Mouse (Mus musculus) kidney, postnatal 36 days (tissue): ENCODE measurements around the gene Ttc30a1.
"Not testable (repeated sequence)": the region's sequence is repeated elsewhere in the genome, so short reads cannot be mapped to it uniquely, and the experiment has no call there.

Source experiments
- DNase-seq, 2 experiments: peaks; one replicate each; pipeline ENCODE4 v3.0.0; 2021 to 2022; ENCODE audit warnings: mixed read lengths in 2 of 2

Gene Ttc30a1

DNA sequence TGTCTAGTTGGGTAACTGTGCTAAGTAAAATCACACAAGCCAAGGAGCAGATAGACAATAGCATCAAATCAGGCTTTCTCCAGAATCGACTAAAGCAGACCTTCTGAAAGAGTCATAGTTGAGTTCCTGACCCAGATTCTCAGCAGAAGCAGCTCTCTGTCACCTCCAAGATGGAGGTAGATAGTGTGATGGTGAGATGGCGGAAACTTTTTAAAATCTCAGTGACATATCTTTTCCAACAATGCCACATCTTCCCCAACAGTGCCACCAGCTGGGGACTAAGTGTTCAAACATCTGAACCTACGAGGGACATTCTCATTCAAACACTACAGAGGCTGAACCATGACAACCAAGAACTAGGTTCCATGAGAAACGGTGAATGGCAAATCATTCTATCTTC, 859 bp upstream of the Ttc30a1 start:
- DNase-seq = no peak

DNA sequence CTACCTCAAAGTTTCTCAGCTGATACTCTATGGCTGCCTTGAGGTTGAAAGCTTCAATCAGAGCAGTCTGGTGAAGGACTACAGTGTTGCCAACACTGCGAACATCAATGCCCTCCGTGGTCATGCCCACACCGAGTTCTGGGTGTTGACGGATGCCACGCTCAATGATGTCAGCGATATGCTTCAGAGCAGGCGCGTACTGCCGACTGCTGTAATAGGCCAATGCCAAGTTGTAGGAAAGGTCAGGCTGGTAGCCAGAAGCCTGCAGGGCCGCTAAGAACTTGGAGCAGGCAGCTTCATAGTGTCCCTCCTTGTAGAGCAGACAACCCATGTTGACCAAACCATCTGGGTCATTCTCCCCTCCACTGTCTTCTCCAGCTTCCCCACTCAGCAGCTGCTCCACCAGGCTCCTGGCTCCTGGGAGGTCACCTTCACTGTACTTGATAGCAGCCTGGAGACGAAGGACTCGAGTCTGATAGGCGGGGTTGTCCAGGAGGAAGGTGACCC, 781 bp downstream of the Ttc30a1 start:
- not testable (repeated sequence) for DNase-seq

DNA sequence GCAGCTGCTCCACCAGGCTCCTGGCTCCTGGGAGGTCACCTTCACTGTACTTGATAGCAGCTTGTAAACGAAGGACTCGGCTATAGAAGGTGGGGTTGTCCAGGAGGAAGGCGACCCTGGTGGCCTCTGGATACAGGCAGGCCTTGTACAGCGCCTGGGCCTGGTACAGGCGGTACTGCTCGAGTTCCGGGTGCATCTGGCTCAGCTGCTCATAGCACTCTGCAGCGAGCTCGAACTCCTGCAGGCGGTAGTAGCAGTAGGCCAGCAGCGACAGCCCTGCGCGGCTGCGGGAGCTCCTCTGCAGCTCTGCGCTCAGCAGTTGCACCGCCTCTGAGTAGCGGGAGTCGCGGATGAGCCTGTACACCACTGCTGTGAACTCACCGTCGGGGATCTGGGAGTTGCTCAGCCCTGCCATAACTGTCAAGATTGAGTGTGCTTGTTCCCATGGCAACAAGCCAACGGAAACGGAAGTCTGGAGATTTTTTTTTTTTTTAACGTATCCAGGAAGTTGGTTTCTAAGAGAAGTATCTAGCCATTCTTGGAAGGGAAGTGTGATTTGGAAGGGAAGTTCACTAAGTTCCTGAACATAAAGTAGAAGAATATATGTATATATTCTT, 3.9 kb downstream of the Ttc30a1 start, which contains the start of gene Ttc30a2:
Gene Ttc30a2 (minus strand): TSS at position 419 of the 617 bp plus-strand sequence.
- DNase-seq = peak; percentile 62 to 71

DNA sequence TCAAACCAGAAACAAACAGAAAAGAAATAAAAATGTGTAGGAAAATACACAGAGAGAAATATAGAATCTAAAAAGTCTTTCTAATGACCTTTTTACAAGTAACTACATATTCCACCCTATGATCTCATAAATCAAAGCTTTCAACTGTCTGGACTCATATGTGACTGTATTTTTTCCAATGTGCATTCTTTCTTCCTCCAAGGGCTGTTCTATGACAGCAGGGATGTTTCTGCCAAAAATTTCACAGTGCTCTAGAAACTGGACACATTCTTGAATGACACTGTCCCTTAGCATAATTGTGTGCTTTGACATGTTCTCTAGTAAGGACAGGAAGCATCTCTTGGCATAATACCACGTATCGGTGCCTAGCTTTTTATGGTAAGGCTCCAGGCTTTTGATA, 5.7 kb downstream of the Ttc30a1 start:
- DNase-seq = not testable (repeated sequence)

DNA sequence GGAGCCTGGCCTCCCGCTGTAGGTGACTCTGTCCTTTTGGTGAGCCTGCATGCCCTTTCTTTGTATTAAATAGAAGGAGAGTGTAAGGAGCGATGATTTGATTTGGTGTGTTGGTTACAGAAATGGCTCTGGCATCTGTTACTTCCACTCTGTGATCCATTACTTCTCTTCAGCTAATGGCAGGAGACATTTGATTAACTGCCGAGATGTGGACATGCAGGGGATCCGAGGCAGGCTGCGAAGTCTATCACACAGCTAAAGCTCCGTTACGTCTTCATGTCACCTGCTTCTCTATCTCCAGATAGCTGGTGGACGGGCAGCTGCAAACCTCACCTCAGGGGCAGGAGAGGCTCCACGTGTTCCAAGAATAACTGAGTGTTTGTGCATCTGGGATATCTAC, 7.6 kb downstream of the Ttc30a1 start:
- no peak for DNase-seq

DNA sequence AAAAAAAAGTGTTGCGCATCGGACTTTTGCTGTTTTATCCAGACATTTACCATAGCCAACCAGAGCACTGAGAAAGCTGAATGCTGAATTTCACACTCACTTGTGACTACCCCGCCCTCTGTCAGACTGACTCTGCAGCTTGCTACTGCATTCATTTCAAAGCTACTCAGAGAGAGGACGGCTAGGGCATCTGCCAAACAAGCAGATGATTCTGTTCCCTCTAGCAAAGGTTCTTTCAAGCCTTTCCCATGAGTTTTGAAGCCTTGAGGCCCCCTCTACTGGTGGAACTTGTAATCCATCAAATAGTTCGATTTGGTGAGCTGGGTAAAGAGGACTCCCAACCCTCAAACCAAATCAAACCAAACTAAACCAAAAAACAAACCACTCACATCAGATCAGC, 16.8 kb downstream of the Ttc30a1 start:
- peak; percentile 63 to 64 for DNase-seq

DNA sequence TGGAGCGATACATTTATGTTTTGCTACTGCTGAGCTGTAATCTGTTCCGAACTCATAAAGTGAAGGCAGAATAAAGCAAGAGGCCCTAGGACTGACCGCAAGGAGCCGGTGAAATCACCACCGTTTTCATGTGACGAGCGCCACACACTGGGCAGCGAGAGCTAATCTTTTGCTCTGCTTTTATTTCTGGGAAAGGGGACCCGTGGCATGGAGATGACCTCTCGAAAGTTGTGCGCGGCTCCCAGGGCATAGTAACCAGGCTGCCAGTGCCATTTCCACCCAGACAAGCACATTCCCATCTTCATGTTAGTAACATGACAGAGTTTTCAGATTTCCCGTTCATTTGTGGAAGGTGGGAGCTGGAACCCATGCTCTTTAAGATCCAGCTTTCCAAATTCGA, 17.3 kb downstream of the Ttc30a1 start:
- DNase-seq = peak; percentile 59 to 79

DNA sequence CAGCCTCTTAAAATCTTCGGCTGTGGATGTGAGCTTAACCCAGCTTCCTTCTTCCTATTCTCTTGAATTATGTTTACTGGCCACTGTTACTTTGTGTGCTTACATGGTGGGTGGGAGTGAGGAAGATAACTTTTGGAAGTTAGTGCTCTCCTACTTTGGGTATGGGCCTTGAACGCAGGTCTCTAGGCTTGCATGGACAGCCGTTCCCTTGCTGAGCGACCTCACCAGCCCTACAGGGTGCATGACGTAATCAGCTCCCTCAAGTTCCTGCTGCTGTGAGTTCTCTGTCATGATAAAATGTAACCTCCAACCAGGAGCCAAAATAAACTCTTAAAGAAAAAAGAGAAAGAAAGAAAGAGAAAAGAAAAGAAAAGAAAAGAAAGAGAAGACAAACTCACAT, 17.7 kb downstream of the Ttc30a1 start:
- no peak for DNase-seq

DNA sequence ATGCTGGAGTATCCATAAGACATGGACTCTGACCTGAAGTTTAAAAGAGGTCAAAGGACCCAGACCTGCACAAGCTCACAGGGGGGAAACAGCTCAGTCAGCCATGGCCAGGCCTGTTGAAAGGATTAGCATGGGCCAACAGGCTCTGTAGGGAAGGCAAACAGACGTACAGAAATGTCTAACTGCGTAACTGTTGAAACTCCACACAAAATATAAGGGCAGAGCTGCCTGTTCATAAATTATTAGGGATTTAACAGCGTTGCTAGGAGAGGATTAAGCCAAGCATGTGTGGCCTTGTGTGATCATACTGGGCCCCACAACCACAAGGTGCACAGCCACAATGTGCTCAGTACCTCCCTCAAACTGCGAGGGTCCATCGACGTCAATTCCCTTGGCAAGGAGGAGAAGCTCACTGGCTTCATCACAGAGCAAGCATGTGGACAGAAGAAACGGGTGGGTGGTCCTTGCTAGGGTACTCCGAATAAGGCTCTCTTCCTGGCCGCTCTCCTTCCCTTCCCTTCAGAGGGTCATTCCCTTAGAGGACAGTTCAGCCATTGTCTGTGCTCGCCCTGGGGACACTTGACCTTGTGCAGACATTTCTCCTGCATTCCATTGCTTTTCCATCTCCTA, 18.4 kb downstream of the Ttc30a1 start:
- DNase-seq = no peak

DNA sequence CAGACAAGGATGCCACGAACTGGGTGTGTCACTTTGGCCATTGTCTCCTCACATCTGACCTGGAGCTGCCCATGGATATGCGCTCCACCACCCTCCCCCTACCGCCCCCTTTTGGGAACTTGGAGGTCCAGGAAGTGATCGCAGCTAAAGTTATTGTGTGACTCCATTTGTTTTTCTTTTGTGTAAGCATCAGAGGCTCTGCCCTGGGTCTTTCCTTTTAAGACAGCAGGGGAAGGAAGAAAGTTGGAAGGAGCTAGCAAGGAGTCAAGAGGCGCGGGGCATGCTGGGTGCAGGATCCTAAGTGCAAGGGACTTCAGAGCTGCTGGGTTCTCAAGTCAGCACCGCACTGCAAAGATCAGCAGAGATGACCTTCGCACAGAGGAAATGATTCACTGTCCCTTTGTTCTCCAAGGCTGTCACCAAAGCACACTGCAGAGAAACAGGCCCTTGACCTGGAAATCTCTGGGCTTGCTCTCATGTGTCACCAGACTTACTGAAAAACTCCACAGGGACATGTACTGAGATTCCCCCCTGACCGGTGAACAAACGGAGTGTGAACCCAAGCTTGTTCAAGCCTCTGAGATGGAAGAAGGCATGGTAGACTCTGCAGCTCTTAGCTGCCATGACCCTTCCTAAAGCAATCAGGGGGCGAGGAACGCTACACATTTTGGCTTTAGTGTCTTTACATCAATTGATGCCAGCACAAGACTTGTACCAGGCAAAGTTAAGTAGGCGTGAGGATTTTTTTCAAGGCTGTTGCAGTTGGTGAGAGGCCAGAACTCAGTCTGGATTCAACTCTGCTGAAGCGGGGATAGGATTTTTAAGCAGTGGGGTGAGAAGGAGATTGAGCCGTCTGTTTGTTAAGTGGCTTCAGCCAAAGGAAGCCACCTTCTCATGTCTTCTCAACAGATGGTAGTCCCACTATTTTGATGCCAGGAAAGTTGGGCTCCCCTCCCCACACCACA, 21.1 kb downstream of the Ttc30a1 start:
- DNase-seq = peak; percentile 50

DNA sequence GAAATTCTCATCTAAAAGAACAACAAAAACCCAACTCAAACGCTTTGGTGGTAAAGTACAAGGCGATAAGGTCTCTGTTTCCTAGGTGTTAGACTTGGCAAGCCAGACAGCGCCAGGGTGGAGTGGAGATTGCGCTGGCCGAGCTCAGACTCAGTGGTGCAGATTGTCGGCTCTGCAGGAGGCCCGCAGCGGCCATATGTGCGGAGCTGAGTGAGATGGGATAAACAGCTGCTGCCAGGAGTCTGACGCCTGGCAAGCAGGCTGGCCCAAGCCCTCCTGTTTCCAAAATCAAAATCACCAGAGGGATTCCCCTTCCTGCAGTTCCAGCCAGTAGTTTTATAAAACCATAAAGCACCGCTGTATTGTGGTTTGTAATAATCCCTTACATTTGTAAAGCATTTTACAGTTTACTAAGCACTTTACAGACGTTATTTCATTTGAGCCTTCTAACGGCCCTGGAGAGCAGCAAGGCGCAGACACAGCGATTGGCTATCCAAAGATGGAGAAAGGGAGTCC, 21.9 kb downstream of the Ttc30a1 start:
- no peak for DNase-seq

DNA sequence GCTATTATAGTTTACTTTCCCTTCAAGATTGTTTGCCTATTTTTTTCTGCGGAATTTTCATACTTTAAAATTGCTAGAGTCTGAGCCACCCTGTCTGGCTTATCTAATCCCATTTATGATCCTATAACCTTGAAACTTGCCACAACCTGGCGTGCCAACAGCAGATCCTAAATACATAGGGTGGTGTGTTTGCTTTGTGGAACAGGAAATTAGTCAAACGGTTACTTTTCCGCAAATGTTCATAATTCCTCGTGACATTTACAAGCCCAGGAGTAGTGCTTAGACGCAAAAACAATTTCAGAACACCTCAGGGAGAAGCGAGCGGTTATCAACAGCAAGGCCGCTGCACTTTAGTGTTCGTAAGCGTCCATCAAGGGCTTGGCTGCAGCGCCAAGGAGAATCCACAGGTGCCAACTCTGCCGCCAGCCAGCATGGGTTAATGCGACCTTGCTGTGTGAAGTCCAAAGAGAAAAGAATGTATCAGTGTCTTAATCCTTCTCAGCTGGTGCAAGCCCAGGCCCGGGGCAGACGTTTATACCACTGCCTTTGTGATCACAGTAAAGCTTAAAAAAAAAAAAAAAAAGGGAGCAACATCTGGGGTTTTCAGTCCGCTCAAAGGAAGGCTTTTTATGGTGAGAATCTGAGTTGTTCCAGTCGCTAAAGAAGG, 22.5 kb downstream of the Ttc30a1 start:
- DNase-seq = peak in 1 of 2 experiments; percentile 20

DNA sequence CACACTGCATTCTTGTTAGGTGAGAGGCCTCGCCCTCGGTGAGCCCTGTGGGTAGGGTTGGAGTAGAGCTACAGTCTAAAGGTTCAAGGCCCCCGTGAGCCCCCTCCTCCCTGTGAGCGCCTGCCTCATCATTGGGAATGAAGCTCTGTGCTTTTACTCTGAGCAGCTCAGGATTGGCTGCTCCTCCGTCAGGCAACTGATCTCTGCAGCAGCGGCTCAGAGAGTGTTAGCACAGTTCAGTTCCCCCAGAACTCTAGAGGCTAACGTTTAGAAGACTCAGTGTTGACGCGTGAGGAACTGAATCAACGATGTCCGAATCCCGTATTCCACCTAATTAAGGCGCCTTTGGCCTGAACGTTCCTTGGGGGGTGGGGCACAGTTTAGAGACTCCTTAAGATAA, 26.1 kb downstream of the Ttc30a1 start:
- no peak for DNase-seq

DNA sequence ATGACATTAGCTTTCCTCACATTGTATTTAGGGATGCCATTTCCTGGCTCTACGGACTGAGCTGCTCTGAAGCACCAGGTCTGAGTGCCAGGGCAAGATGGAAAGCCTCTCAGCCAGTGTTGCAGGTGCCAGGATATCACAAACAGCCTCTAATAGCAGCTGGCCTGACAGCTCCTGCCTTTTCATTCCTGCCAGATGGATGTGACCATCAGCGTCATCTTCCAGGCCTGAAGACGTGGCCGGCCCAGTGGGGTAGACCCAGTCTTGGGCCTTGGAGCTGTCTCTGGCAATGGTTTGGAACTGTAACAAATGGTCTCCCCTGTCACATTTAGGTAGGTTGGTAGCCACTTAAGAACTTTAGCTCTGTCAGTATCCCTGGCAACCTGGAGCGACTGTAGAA, 28.4 kb downstream of the Ttc30a1 start:
- DNase-seq = no peak

DNA sequence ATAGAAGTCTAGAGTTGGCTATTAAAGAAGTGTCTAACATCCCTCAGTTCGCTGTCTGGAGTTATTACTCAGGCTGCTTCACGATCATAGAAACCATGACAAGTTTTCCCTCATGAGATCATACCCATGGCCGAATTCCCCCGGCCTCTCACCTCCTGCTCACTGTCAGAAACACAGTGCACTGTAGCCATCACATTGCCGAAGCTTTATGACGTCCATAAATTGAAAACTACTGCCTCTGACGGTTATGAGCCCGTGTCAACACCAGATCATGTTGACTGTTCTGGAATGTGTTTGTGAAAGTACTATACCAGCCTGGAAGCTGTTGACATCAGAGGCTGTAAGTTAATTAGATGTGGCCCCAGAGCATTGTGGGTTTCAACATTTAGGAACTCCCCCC, 31.1 kb downstream of the Ttc30a1 start:
- DNase-seq = no peak

DNA sequence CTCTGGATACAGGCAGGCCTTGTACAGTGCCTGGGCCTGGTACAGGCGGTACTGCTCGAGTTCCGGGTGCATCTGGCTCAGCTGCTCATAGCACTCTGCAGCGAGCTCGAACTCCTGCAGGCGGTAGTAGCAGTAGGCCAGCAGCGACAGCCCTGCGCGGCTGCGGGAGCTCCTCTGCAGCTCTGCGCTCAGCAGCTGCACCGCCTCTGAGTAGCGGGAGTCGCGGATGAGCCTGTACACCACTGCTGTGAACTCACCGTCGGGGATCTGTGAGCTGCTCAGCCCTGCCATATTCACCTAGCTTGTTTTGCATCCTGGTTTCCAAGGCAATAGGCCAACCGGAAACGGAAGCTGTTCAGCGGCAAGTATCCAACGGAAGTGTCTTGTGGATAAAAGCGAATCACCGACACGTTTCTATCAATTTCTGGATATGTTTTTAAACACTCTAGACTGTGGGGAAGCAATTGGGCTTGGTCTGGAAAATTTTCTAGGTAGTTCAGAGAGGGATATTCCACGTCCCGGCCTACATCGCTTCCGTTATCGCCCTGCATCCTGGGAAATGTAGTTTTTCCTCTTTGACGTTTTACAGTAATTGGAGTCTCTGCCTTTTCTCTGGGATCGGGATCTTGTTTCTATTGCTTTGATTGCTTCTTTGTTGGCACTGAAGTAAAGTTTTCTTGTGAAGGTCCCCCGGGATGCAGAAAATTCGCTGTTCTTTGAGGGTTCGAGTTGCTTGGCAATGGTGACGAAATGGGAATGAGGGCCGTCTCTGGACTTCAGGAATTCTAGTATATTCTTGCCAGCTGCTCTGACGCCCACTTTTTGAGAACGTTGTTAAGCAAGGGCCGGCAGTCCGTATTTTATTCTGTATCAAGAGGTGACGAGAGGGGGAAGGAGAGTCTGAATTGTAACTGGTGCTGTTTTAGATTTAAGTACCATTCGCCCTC, 43.4 kb downstream of the Ttc30a1 start, which contains the start of gene Ttc30b:
Gene Ttc30b (minus strand): TSS at position 469 of the 947 bp plus-strand sequence.
- peak; percentile 82 to 89 for DNase-seq

DNA sequence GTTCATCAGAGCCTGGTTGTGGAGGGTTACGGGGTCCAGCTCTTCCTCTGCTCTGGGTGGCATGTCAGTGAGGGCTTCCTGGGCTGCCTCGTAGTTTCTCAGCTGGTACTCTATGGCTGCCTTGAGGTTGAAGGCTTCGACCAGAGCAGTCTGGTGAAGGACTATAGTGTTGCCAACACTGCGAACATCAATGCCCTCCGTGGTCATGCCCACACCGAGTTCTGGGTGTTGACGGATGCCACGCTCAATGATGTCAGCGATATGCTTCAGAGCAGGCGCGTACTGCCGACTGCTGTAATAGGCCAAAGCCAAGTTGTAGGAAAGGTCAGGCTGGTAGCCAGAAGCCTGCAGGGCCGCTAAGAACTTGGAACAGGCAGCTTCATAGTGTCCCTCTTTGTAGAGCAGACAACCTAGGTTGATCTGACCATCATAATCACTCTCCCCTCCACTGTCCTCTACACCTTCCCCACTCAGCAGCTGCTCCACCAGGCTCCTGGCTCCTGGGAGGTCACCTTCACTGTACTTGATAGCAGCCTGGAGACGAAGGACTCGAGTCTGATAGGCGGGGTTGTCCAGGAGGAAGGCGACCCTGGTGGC, 44.1 kb downstream of the Ttc30a1 start:
- DNase-seq = not testable (repeated sequence)

DNA sequence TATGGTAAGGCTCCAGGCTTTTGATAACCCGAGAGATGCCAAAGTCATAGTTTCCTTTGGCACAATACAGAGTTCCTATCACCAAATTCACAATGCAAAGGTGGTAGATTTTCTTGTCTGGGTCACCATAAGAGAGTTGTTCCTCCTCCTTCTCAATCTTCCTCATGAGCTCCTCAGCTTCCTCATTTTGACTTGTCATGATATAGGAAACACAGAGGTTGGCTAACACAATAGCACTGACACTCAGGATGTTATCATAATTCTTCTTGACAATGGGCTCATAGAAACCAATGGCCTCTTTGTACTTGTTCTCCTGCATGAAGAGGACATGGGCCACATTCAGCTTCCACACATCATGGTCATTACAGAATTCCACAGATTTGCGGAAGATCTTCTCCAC, 45.1 kb downstream of the Ttc30a1 start:
- DNase-seq = not testable (repeated sequence)

DNA sequence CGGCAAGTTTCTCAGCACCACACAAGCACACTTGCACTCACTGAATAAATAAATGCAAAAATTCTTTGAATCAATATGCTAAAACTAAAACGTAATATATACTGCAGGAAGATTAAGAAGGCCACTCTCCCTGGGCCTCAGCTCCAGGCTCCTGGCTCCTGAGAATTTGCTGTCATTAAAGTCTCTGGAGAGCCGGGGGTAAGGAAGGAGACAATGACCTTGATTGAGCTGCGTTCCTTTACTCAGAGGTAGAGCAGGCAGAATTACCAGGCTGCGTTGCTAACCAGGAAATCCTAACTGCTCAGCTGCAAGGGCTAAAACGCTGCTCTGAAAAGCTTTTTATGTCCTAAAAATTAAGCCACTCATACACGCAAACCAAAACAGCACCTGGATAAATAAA, 48.2 kb downstream of the Ttc30a1 start:
- DNase-seq = no peak

DNA sequence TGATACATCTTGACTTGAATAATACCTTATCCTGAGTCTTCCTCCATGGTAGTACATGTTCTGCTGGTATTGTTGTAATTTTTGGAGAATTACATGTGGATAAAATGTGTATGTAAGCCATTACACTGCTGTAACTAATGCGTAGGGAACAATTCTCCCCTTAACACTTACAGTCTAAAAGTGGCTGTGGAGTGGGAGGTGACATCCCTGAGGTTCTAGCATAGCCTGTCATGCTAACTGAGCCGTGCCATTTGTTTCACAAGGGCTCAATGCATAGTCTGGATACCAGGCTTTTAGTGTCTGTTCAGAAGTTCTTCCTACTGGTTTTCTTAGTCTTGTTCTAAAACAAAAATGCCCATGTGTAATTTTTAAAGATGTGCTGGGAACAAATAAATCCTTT, 50.8 kb downstream of the Ttc30a1 start:
- DNase-seq = no peak
